In genomic region chr8:111889931-111890910, GRCm38 (mm10) we compare ENCODE assay signal across 9 mouse cellular contexts. TPM values are rescaled to one million over a fixed set of nuclear protein-coding genes. Genes with fewer than 3 reads are reported as not detected.
DNase-seq lines count a peak whose midpoint lies in the region; ATAC-seq and TF ChIP-seq lines count a peak whose summit lies in the region.
"Had no signal": no experiment of that assay in that cellular context is flagged by ENCODE, and none has a peak within 500 bp of the region (broad histone marks: within the 10 kb centered on the region; RNA-seq: fewer than 3 reads in every experiment).

No protein-coding gene starts in this region.

- H3K4me1 ChIP-seq in lung, embryonic 15.5 days = peaks cover 38% of the 10 kb centered on the region
- peaks cover 8% of the 10 kb centered on the region for H3K4me1 ChIP-seq in lung, adult 2 months (ENCODE audit: control insufficient read depth, insufficient read depth, low read length)
- H3K4me1 ChIP-seq in intestine, embryonic 15.5 days (replicated peaks) = peaks cover 17% of the 10 kb centered on the region
- peaks cover 15% of the 10 kb centered on the region for H3K4me1 ChIP-seq in olfactory bulb, adult 2 months (ENCODE audit: control insufficient read depth, insufficient read depth, low read length)
- no peaks in the 10 kb centered on the region for H3K4me1 ChIP-seq in thymus, adult 2 months (replicated peaks; ENCODE audit: control insufficient read depth, insufficient read depth, low read length)

- H3K27me3 ChIP-seq in lung, embryonic 15.5 days = peaks cover 24% of the 10 kb centered on the region
- H3K27me3 ChIP-seq in intestine, embryonic 15.5 days (replicated peaks) = peaks cover 22% of the 10 kb centered on the region
- no peaks in the 10 kb centered on the region; the same call in 1 of the 2 replicates for H3K27me3 ChIP-seq in thymus, adult 2 months (ENCODE audit: control insufficient read depth, insufficient read depth, low read length)

- 11% methylated on average over 86 of the region's 86 CpGs for WGBS in lung, embryonic 15.5 days
- 19% methylated on average over 86 of the region's 86 CpGs for WGBS in lung, adult 2 months
- WGBS in intestine, embryonic 15.5 days = 16% methylated on average over 86 of the region's 86 CpGs
- WGBS in olfactory bulb, adult 2 months = 13% methylated on average over 86 of the region's 86 CpGs
- 20% methylated on average over 86 of the region's 86 CpGs for WGBS in thymus, adult 2 months

- H3K9ac ChIP-seq in lung, embryonic 15.5 days = no peak overlapping the region
- no peak overlapping the region; the same call in 1 of the 2 replicates for H3K9ac ChIP-seq in intestine, embryonic 15.5 days

- H3K36me3 ChIP-seq in lung, embryonic 15.5 days = no peaks in the 10 kb centered on the region
- H3K36me3 ChIP-seq in intestine, embryonic 15.5 days = no peaks in the 10 kb centered on the region
- H3K36me3 ChIP-seq in thymus, adult 2 months (ENCODE audit: control insufficient read depth, insufficient read depth, low read length) = no peaks in the 10 kb centered on the region

- H3K9me3 ChIP-seq in lung, embryonic 15.5 days = no peaks in the 10 kb centered on the region
- no peaks in the 10 kb centered on the region for H3K9me3 ChIP-seq in intestine, embryonic 15.5 days

- no peak for TF ChIP-seq POLR2A in lung, adult 2 months (IDR thresholded peaks at IDR 0.05; ENCODE audit: borderline replicate concordance, extremely low read depth, low read depth, low read length)
- TF ChIP-seq POLR2A in olfactory bulb, adult 2 months (IDR thresholded peaks at IDR 0.05; ENCODE audit: insufficient read depth, low read depth, low read length) = no peak
- TF ChIP-seq POLR2A in thymus, adult 2 months (IDR thresholded peaks at IDR 0.05; ENCODE audit: control insufficient read depth, extremely low read depth, insufficient read depth, low read length, poor library complexity) = no peak

- H3K27ac ChIP-seq in lung, embryonic 15.5 days = peak overlapping the region; percentile 81
- no peak overlapping the region for H3K27ac ChIP-seq in intestine, embryonic 15.5 days
- no peak overlapping the region for H3K27ac ChIP-seq in olfactory bulb, adult 2 months (ENCODE audit: insufficient read depth, low read depth, low read length)
- no peak overlapping the region for H3K27ac ChIP-seq in thymus, adult 2 months (ENCODE audit: control insufficient read depth, insufficient read depth, low read length)

- H3K4me2 ChIP-seq in lung, embryonic 15.5 days = peak overlapping the region; percentile 54
- H3K4me2 ChIP-seq in intestine, embryonic 15.5 days (replicated peaks) = peak overlapping the region; percentile 53

- peak; percentile 25; the same call in 1 of the 2 replicates for ATAC-seq in lung, embryonic 15.5 days (ENCODE audit: borderline replicate concordance, extremely low read depth, low FRiP score, low TSS enrichment)
- peak; percentile 47 for ATAC-seq in common myeloid progenitor, adult 5-6 weeks (replicated peaks; ENCODE audit: low read depth, poor library complexity, severe bottlenecking)
- peak; percentile 27; the same call in 1 of the 2 replicates for ATAC-seq in intestine, embryonic 15.5 days

- no peak for DNase-seq in lung, adult 2 months
- no peak for DNase-seq in embryo, embryonic 11 days
- no peak for DNase-seq in frontal cortex, postnatal 10 days (ENCODE audit: low spot score in 2 of 2)
- no peak for DNase-seq in thymus, adult 2 months

- no peak for TF ChIP-seq CTCF in lung, adult 2 months (IDR thresholded peaks at IDR 0.05; ENCODE audit: insufficient read depth, low read length)
- TF ChIP-seq CTCF in olfactory bulb, adult 2 months (IDR thresholded peaks at IDR 0.05; ENCODE audit: insufficient read depth, low read depth, low read length) = no peak
- TF ChIP-seq CTCF in thymus, adult 2 months (IDR thresholded peaks at IDR 0.05; ENCODE audit: borderline replicate concordance, control insufficient read depth, extremely low read depth, insufficient read depth, low read length, poor library complexity) = no peak

- H3K4me3 ChIP-seq in lung, embryonic 15.5 days = peak overlapping the region; percentile 22
- H3K4me3 ChIP-seq in lung, adult 2 months (replicated peaks; ENCODE audit: extremely low read depth, low read depth, low read length) = no peak overlapping the region
- peak overlapping the region; percentile 25 for H3K4me3 ChIP-seq in intestine, embryonic 15.5 days (replicated peaks)
- peak overlapping the region; percentile 16 for H3K4me3 ChIP-seq in olfactory bulb, adult 2 months (ENCODE audit: insufficient read depth, low read depth, low read length)
- no peak overlapping the region for H3K4me3 ChIP-seq in thymus, adult 2 months (ENCODE audit: control insufficient read depth, insufficient read depth, low read length)

RNA-seq across cellular contexts. Expression of gene Tmem170, which starts 13.7 kb away (rescaled TPM):
- polyA plus RNA-seq in lung, embryonic 15.5 days (2015; fragmentation: Nextera tagmentation; extraction: Ambion mirVana) = 9.2 and 10.2 TPM in 2 replicates
- 4.0 and 5.0 TPM in 2 replicates for polyA plus RNA-seq in lung, adult 2 months (2012; rRNA removed)
- total RNA-seq in common myeloid progenitor, adult 5-6 weeks (2017) = 2.3 and 2.5 TPM in 2 replicates
- polyA plus RNA-seq in intestine, embryonic 15.5 days (2015; fragmentation: Nextera tagmentation; extraction: Ambion mirVana) = 15.9 and 16.0 TPM in 2 replicates
- not detected in 2 replicates for polyA plus RNA-seq in olfactory bulb, adult 2 months (2012; ENCODE audit: insufficient read depth, insufficient read length, low replicate concordance, missing spikeins)
- polyA plus RNA-seq in thymus, adult 2 months (2012; rRNA removed) = 3.1 and 3.7 TPM in 2 replicates

RNA-seq across cellular contexts. Expression of gene Chst5, which starts 20.0 kb away (rescaled TPM):
- 11.4 and 12.0 TPM in 2 replicates for polyA plus RNA-seq in lung, embryonic 15.5 days (2015; fragmentation: Nextera tagmentation; extraction: Ambion mirVana)
- polyA plus RNA-seq in lung, adult 2 months (2012; rRNA removed) = 7.1 and 7.6 TPM in 2 replicates
- not detected in 2 replicates for total RNA-seq in common myeloid progenitor, adult 5-6 weeks (2017)
- 1.2 and 1.7 TPM in 2 replicates for polyA plus RNA-seq in intestine, embryonic 15.5 days (2015; fragmentation: Nextera tagmentation; extraction: Ambion mirVana)
- polyA plus RNA-seq in olfactory bulb, adult 2 months (2012; ENCODE audit: insufficient read depth, insufficient read length, low replicate concordance, missing spikeins) = not detected in 2 replicates
- polyA plus RNA-seq in thymus, adult 2 months (2012; rRNA removed) = 0.75 and 0.83 TPM in 2 replicates
- total RNA-seq: adrenal gland, adult 18-20 months had no signal

RNA-seq across cellular contexts. Expression of gene Cfdp1, which starts 36.1 kb away (rescaled TPM):
- 195 and 203 TPM in 2 replicates for polyA plus RNA-seq in lung, embryonic 15.5 days (2015; fragmentation: Nextera tagmentation; extraction: Ambion mirVana)
- 3.6 and 7.9 TPM in 2 replicates for polyA plus RNA-seq in lung, adult 2 months (2012; rRNA removed)
- 202 and 252 TPM in 2 replicates for total RNA-seq in common myeloid progenitor, adult 5-6 weeks (2017)
- polyA plus RNA-seq in intestine, embryonic 15.5 days (2015; fragmentation: Nextera tagmentation; extraction: Ambion mirVana) = 182 and 187 TPM in 2 replicates
- polyA plus RNA-seq in olfactory bulb, adult 2 months (2012; ENCODE audit: insufficient read depth, insufficient read length, low replicate concordance, missing spikeins) = not detected in 2 replicates
- 5.5 and 5.8 TPM in 2 replicates for polyA plus RNA-seq in thymus, adult 2 months (2012; rRNA removed)

RNA-seq across cellular contexts. Expression of gene Tmem231, which starts 43.5 kb away (rescaled TPM):
- 18.1 and 18.2 TPM in 2 replicates for polyA plus RNA-seq in lung, embryonic 15.5 days (2015; fragmentation: Nextera tagmentation; extraction: Ambion mirVana)
- polyA plus RNA-seq in lung, adult 2 months (2012; rRNA removed) = 8.0 and 8.2 TPM in 2 replicates
- total RNA-seq in common myeloid progenitor, adult 5-6 weeks (2017) = 1.5 and 3.6 TPM in 2 replicates
- polyA plus RNA-seq in intestine, embryonic 15.5 days (2015; fragmentation: Nextera tagmentation; extraction: Ambion mirVana) = 9.3 and 11.5 TPM in 2 replicates
- not detected in 2 replicates for polyA plus RNA-seq in olfactory bulb, adult 2 months (2012; ENCODE audit: insufficient read depth, insufficient read length, low replicate concordance, missing spikeins)
- polyA plus RNA-seq in thymus, adult 2 months (2012; rRNA removed) = 2.4 and 2.8 TPM in 2 replicates

RNA-seq across cellular contexts. Expression of gene Gabarapl2, which starts 50.3 kb away (rescaled TPM):
- polyA plus RNA-seq in lung, embryonic 15.5 days (2015; fragmentation: Nextera tagmentation; extraction: Ambion mirVana) = 181 and 184 TPM in 2 replicates
- 26.2 and 58.2 TPM in 2 replicates for polyA plus RNA-seq in lung, adult 2 months (2012; rRNA removed)
- 28.6 and 41.6 TPM in 2 replicates for total RNA-seq in common myeloid progenitor, adult 5-6 weeks (2017)
- polyA plus RNA-seq in intestine, embryonic 15.5 days (2015; fragmentation: Nextera tagmentation; extraction: Ambion mirVana) = 194 and 215 TPM in 2 replicates
- polyA plus RNA-seq in olfactory bulb, adult 2 months (2012; ENCODE audit: insufficient read depth, insufficient read length, low replicate concordance, missing spikeins) = not detected in 2 replicates
- polyA plus RNA-seq in thymus, adult 2 months (2012; rRNA removed) = 34.1 and 45.3 TPM in 2 replicates

Comparison
In these comparisons a context has a peak if more than half of its experiments do, and no peak if none do; other contexts are left out.
1. H3K4me3 ChIP-seq: peak in lung, embryonic 15.5 days (single experiment), intestine, embryonic 15.5 days (single experiment) and olfactory bulb, adult 2 months (single experiment); none in lung, adult 2 months (single experiment) and thymus, adult 2 months (single experiment).
2. RNA of gene Cfdp1, which starts 36.1 kb away (polyA plus RNA-seq): 195 to 203 TPM in lung, embryonic 15.5 days, 182 to 187 TPM in intestine, embryonic 15.5 days and not detected in olfactory bulb, adult 2 months; 3.6 to 7.9 TPM in lung, adult 2 months and 5.5 to 5.8 TPM in thymus, adult 2 months; every median in the first group is over 10 times any median in the second.
3. Peak in every context shown above with its lines, with median percentiles within 50 percentile points of each other: ATAC-seq.